Mouse (Mus musculus) urinary bladder, postnatal 4 days (tissue): Measurements from ENCODE around the gene Gjb5.

ENCODE experiments used
- DNase-seq, 2 experiments: peaks; one replicate each; pipeline ENCODE4 v3.0.0; 2021 to 2022; ENCODE audit warnings: low spot score in 2 of 2

Gene Gjb5

DNA sequence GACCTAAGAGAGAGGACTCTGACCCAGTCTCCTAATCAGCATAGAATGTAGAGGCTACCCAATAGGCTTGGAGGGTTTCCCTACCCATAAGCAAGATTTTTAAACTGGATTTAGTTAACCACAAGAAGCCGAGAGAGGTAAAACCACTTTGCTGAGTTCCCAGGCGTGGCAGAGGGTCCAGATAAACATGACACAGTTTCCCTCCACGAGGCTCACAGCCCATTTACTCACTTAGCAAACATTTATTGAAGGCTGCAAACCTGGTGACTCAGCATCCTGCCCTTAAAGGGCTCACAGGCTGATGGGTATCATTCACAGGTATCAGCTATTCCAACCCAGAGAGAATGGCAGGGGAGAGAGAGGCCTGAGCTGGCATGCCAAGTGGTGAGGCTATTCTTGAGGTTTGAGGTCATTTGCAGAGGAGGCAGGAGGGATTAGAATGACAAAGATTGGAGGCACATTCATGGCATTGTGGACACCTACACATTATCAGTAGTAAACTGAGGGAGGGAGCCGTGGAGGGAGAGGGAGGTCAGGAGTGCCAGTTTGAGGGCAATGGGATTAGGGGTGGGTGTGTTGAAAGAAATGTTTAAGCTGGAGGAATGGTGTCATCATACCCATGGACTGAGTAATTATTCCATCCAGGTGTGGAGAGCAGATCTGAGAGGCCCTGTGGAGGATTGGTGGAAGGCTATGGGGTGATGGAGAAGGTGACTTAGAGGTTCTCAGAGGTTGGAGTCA lies 8.3 kb downstream of the Gjb5 start:
- no peak for DNase-seq

DNA sequence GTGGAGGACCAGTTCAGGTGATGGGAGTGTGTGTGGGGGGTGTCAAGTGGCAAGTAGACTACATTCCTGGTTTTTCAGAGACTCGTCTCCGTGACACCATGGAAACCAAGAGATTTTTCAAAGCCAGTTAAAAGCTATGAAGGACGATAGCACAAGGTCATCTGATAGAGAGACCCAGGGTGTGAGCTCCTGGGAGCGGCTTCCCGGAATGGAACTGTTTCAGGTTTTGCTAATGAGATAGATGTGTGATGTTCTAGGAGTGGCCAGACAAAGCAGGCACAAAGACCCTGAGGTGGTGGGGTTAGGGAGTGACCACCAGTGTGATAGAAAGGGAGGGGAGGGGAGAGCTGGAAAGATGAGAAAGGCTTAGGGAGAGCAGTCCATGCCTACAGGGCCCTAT lies 13.0 kb downstream of the Gjb5 start:
- DNase-seq, result no peak

DNA sequence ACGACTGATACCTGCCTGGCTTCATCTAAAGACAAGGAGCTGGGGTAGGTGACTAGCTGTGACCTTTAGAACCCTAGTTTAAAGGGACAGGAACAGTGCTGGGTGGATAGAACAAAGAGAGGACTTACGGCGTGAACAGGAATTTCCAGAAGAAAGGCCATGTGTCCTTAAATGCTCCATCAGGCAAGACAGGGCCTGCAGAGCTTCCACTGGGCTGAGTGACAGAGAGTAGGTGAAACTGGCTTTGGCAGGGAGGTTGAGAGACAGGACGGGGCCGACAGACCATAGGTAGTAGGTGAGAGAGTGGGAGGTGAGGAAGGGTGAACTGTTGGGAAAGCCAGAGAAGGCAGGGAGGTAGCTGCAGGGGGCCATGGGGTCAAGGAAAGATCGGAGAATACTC lies 16.6 kb downstream of the Gjb5 start:
- no peak for DNase-seq

DNA sequence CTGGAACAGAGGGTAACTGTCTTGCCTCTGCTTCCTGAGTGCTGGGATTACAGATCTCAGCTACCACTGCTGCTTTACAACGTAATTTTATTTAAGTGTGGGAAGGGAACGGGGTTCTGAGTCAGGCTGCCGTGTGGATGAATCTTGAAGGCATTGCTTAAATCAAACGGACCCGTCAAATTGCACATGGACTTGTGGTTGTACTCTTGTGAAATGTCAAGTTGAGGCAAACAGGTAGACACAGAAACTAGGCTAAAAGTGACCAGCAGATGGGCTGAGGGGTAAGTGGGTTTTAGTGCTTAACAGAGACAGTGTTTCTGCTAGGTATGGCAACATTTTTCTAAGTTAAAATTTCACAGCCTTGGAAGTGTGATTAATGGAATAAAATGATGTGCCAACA lies 20.3 kb downstream of the Gjb5 start:
- DNase-seq, result no peak

DNA sequence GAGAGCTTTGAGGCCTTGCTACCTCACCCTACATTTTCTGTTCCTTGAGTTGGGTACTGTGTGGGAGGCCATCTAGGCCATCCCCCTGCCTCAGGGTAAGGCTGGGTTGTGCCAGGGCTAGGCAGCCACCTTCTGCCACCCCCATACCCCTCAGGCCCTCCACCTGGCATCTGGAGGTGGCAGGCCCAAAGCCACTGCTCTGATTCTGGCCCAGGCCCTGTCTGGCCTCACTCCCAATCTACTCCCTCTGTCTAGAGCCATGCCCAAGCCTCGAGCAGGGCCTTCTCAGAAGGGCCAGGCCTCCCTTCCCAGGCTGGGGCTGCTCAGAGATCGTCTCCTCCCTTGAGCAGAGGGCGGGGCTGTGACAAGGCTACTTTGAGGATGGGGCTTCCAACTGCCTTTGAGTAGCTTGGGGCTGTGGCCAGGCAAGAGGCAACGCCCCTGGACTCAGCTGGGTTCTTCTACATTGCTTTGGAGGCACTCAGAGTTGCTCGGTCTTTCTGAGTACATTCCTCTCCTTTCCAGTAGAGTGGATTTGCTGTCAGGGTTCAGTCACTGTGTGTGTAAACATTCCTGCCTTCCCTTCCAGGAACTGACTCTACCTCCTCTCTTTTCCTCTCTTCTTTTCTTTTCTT lies 23.0 kb downstream of the Gjb5 start:
- no peak for DNase-seq

DNA sequence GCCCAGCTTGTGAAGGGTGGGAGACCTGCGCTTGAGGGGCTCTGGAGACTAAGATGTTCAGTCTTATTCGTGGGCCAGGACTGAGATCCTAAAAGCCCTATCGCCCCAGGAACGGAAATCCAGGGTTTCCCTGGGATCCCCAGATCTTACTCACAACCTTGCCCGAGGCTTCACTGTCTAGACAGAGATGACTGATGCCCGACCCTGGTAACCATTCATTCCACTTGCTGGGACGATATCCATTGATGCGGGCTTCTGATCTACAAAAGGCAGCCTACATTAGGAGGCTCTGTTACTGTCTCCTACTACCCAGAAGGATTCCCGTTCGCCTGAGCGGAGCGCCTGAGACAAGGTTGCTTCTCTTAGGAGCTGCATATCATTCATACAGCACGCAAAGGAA lies 26.8 kb downstream of the Gjb5 start:
- no peak for DNase-seq

DNA sequence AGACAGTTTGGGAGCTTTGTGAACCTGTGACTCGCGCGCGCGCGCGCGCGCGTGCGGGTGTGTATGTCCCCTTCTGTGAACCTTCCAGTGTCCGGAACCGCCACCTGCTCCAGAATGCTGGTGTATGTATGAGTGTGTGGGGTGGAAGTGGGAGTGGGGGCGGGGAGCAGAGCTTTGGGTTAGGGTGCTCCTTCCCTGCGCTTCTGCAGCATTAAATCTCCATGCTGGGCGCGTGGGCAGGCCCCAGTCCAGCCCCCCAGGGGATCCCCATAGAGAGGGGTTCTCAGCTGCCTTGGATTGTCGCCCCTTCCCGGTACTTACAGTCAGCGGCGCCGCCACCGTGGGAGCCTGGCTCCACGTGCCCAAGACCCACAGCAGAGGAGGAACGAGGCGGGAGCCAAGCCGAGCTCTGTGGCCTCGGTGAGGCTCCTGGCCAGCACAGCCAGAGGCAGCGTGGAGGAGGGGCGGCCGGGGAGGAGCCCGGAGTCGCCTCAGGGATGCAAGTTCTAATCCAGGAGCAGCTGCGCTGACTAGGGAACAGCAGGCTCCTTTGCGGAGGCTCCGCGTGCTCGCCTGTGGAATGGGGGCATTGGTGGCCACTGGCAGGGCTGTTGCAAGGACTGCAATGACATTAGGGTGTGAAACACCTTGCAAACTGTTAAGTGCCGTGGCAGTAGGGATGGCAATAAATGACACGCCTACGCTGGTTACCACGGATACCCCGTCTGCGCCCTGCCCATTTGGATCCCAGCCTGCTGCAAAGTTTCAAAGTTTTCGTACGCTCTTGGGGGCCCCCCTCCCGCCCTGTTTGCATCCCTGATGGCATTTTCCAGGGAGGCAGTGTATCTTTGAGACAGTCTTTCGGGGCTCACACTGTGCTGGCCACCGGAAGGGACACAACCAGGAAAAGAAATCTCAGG lies 27.5 kb downstream of the Gjb5 start, which contains the start of gene Gjb3:
Gjb3 (minus strand) TSS at position 664 of the 920 bp plus-strand sequence.
- no peak for DNase-seq

DNA sequence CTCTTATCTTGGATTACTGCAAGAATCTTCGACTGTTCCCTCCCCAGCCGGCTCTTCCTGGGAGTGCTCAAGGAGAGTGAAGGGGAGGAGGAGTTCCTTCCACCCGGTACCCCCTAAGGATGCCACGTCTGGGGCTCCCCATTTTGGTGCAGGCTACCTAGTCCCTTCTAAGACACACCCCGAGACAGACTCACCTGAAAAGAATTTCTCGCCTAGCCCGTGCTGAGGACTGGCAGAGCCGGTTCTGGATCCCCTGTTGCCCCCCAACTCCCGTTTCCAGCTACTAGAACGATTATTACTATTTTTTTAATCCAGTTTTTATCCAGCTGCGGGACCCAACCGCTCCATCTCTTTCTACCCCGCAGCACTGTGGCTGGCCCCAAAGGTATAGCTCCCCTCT lies 28.2 kb downstream of the Gjb5 start:
- no peak for DNase-seq

DNA sequence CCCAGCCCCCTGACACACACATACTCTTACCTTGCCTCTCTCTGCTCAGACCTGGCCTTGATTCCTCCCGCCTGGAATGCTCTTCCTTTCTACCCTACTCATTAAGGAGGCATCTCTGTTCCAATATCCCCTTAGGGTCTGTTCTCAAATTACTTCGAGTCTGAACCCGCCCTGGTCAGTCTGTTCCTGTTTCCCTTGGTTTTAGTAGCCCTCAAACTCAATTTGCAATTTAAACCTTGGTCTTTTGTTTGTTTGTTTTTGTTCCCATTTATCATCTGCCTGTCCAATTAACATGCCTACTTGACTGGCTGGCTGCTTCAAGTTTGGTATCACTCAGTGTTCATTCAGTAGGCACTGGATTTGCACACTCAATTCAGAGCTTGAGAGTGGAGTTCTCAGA lies 28.9 kb downstream of the Gjb5 start:
- no peak for DNase-seq

DNA sequence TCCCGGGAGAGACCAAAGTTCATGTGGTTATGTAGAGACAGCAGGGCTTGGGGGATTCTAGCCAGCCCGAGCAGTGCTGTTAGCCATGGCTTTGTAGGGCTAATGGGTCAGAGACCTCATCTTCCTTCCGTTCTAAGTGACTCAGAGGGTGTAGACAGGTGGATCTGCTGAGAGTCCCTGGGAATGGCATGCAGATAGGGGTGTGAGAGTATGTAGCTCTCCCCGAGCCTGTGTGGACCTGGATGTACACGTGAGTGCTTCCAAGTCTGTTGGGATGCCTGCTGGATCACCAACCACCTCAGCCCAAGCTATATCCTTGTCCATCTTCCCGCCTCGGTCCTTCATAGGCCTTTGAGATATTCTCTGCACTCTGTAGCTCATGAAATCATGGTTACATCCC lies 29.6 kb downstream of the Gjb5 start:
- no peak for DNase-seq

DNA sequence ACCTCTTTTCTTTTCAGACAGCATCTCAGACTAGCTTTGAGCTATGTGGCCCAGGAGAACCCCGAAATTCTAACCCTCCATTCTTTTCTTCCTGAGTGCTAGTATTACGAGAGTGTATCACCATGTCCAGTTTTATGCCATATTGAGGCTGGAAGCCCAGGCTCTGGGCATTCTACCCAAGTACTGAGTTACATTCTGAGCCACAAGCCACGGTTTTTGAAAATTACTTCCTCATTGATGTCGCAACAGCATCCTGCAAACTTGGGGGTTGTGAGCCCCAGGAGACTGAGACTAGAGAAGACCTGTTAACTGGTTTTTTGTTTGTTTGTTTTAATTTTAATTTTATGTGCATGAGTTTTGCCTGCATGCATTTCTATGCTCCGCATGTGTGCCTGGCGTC lies 30.2 kb downstream of the Gjb5 start:
- DNase-seq, result no peak

DNA sequence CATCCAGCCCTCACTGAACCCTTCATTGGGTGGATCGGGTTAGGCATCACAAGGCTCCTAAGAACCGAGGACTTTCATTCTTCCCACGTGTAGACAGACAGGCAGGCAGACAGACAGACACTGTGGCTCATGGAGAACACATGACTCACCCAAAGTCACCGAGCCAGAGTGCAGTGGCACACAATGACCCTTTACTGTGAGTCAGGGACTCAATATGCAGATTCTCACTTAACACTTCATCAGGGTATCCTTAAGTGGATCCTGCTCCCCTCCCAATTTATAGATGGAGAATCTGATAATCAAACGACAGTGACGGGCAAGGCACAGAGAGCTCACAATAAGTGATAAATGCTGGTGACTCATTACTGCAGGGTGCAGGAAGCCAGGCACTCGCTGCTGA lies 30.7 kb downstream of the Gjb5 start:
- DNase-seq, result no peak

DNA sequence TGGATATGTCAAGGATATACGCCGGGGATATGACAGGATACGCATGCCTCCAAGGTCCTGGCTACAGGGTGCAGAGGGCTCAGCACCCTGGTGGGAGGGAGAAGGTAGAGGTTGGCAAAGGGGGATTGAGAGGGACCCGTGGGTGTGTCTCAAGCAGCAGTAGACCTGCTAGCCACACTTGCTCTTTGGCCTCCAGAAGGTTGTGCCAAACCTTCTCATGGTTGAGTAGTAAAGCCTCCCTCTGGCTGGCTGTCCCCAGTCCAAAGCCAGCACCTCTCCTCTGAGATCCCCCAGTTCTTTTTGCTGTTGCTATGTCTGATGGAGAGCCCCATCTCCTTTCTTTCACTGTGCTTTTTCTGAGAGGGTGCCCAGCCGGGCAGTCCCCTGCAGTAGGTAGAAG lies 32.7 kb downstream of the Gjb5 start:
- DNase-seq, result no peak

DNA sequence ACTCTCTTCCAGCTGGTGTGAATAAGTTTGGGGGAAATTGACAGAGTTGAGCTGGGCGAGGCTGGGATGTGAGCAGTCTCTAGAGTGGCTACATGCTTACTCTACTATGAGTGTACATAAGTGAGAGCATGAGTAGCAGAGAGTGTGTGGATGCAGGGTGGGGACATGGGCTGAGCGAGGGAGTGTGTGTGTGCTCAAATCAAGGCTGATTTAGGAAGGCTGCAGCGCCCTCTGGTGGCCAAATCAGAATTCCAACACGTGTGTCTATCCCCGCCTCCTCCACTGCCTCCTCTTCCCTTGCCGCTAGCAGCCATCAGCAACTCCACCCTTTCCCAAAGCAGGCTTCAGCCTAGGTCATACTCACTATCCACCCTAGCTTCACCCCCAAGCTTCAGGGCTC lies 33.2 kb downstream of the Gjb5 start:
- DNase-seq, result peak; percentile 51 to 84

DNA sequence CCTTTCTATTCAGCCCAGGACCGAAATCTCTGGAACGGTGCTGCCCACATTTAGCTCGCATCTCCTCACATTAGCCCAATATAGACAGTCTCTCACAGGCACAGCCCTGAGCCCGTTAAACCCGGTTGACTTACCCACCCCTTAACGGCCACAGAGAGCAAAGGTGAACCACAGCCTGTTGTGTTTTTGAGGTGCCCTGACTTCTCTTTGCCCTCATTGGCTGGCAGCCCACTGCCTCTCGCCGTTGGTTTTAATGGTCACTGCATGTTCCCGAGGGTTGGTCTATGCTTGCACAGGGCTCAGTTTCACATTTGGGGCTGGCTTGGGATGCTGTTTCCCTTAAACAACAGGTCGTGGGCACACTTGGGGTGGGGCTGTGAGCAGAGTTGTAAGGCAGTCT lies 33.7 kb downstream of the Gjb5 start:
- no peak for DNase-seq

DNA sequence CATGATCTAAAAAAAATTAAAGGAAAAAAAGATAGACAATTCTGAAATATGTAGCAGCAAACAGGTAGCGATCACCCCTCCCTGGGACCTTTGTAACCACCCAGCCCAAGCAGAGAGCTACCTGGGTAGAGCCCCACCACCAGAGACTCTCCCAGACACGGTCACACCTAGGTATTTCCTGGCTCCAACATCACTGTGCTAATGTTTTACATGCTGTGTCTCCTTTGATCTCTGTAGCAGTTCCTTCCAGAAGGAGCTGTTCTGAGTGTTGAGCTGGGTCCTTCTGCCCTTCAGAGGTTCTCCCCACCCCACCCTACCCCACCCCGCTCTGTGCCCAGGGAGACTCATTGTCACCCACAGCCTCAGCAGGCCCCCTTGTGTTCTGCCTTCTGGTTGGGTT lies 34.3 kb downstream of the Gjb5 start:
- no peak for DNase-seq

DNA sequence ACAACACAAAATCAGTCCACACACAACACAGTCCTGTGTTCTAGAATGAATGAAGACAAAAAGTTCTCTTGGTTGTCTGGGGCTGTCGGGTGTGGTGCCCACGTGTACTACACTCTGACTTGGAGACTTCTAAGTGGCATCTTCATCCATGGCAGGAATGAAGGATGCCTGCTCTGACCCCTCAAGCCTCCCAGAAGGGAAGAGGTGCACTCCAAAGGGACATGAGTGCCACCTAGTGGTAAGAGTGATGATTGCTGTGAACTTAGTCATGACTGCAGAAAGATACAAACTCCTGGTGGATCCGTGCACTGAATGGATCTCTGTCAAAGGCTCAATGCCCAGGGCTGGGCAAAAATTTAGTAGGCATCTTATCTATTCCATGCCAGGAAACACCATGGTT lies 38.4 kb downstream of the Gjb5 start:
- DNase-seq, result no peak

DNA sequence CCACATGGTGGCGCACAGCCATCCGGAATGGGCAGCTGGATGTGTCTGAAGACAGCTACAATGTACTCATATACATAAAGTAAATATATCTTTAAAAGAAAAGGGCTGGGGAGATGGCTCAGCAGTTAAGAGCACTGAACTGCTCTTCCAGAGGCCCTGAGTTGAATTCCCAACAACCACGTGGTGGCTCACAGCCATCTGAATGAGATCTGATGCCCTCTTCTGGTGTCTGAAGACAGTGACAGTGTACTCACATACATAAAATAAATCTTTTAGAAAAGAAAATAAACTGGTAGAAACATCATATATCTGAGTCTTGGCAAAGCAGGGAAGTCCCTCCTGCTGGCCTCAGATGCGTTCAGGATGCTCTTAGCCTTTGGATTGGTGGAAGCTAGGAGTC lies 40.8 kb downstream of the Gjb5 start:
- no peak for DNase-seq

DNA sequence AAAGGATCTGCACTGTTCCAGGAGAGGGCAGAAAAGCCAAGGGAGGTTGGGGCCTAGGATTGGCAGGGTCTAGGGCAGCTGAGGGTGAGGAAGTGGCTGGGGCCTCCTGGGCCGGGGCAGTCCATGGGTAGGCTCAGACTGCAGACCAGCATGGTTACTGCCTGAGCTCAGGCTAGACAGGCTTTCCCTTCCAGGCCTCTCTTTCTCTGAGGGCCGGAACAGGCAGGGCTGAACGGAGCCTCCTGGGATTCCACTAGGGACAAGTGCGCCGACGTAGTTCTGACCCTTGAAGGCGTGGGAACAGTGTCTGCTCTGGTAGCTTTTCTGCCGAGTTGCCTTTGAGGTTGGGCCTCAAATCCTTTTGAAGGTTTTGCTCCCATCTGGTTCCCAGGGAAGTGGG lies 42.2 kb downstream of the Gjb5 start:
- DNase-seq, result no peak

DNA sequence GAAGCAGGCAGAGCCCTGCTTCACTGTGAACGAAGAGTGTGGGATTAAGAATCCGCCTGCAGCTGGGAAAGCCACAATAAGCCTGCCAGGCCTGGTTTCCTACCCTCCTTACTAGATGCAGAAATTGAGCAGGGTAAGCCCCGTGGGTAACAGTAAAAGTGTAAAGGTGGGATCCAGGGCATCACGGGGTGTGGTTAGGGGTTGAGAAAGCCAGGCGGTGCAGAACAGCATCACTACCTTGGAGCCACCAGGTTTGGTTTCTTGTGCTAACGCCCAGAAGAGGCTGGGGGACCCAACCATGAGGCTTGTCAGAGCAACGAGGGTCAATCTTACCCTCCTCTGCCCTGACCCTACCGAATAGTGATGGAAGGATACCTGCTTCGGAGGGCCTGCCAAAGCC lies 43.4 kb downstream of the Gjb5 start:
- no peak for DNase-seq

DNA sequence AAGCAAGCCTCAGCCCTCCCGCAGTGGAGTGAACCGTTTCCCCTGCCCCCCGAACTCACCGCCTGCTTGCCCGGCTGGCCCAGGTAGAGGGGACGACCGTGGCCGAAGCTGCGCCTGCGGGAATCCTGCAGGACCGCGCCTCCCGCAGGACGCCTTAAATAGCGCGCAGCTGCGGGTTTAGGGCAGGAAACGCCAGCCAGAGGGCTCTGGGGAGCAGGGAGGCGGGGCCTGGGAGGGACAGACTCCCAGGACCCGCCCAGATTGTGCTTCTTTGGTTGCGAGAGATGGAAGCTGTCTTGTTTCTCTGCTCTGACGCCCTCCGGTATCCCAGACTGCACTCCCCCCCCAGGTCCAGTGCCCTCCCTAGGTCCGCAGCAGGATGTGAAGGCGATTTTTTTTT lies 44.1 kb downstream of the Gjb5 start, which contains the start of gene Gja4:
Gja4 (minus strand) TSS at position 179 of the 400 bp plus-strand sequence.
- DNase-seq, result peak in 1 of 2 experiments; percentile 59

DNA sequence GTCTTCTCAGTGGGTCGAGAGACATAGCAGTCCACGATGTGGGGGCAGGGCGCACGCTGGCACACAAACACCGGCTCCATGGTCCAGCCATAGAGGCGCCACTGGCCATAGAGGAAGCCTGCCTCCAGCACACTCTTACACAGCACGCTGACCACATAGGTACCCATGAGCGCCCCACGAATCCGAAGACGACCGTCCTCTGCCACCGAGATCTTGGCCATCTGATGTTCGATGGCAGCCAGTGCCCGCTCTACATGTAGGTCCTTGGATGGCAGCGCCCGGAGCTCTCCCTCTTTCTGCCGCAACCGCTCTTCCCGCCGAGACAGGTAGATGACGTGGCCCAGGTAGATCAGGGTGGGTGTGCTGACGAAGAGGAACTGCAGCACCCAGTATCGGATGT lies 45.6 kb downstream of the Gjb5 start:
- DNase-seq, result no peak

DNA sequence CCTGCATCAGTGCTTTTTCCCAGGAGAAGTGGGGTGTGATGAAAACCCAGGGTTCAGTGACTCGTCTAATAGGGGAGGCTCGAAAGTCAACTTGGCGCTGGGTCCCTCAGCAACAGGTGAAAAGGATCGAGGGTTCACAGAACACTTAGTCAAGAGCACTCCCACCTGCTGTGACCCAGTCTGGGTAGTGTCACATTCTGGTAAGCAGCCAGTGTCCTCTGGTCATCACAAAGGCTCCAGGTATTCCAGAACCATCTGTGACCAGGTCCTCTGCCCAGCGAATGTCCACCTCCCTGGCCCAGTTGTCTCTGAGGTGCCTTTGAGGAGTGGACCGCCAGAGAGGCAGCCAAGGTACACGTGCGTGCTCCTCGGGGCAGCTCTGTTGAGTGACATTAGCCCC lies 46.4 kb downstream of the Gjb5 start:
- DNase-seq, result no peak
